Mouse (Mus musculus) left cerebral cortex, adult 11 months (tissue): ENCODE data around the gene Smad9.

Source experiments
- DNase-seq: peaks from one replicate; pipeline ENCODE4 v3.0.0; 2022; ENCODE audit warnings: low spot score

Smad9 gene

DNA sequence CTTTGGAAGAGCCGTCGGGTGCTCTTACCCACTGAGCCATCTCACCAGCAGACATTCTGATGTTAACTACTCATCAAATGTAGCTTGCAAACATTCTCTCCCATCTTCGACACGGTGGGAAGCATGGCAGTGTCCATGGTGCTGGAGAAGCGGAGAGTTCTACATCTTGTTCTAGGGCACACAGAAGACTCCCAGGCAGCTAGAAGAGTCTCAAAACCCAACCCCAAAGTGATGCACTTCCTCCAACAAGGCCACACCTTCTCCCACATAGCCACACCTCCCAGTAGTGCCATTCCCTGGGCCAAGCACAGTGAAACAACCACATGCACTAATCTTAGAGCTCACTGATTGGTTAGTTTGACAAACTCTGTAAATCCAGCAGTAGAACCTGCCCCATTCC, 53.7 kb downstream of the Smad9 start:
- no peak for DNase-seq

- DNase-seq, result no peak
Measured at GRCm38 (mm10) chr3:54811616-54812015, 56.2 kb downstream of the Smad9 start.

GRCm38 (mm10) chr3:54813418-54813988, 58.1 kb downstream of the Smad9 start:
- DNase-seq, result no peak

GRCm38 (mm10) chr3:54814622-54815021, 59.2 kb downstream of the Smad9 start:
- no peak for DNase-seq

DNA sequence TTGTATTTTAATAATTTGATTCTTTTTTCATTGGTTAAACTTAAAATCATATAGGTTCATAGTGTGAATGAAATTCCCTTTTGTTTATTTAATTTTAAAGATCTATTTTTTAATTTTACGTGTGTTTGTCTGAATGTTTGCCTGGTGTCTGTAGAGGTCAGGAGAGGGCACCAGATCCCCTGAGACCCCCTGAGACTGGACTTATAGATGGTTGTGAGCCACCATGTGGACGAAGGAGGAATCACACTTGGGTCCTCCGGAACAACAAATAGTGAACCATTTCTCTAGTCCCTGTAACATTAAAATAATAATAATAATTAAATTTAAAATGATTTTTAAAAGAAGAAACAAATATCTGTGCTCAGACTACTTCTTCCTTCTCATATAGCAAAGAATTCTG, 59.9 kb downstream of the Smad9 start:
- DNase-seq, result no peak

- no peak for DNase-seq
Measured at GRCm38 (mm10) chr3:54822526-54822925, 67.1 kb downstream of the Smad9 start.

- no peak for DNase-seq
Measured at GRCm38 (mm10) chr3:54832491-54832890, 77.1 kb downstream of the Smad9 start.

DNA sequence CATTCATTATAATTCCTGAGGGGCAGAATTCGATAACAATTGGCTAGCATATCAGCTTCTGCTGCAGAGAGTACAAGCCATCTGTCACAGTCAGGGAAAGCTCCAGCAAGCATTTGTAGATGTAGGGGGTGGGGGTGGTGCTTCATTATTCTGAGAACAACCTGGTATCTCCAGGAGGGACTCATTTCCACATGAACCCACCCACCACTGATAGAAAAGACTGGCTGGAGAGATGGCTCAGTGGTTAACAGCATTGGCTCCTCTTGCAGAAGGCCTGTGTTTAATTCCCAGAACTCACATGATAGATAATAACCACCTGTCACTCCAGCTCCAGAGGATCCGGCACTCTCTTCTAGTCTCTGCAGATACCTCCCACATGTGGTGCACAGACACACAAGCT, 80.0 kb downstream of the Smad9 start:
- DNase-seq, result no peak
